Mouse (Mus musculus) midbrain, embryonic 11.5 days (tissue): ENCODE measurements at regions not wholly inside any gene's neighbourhood (a gene's known extent, or its start where the extent isn't known, plus 50 kb on each side); places are given as distances from the start of the nearest gene placed in this dataset.

Source experiments
- ATAC-seq: fragments of 200-750 bp; cut with Nextera tagmentation; 2 replicates; pipeline ENCODE4 v1.8.0; 2017; ENCODE audit warnings: moderate TSS enrichment, moderate library complexity; ENCODE audit not compliant: low FRiP score
- DNase-seq: peaks from one replicate; pipeline ENCODE4 v3.0.0; 2015; ENCODE audit warnings: low spot score; ENCODE audit errors: missing footprints
- H3K27ac ChIP-seq: fragments of 300-500 bp; sonication (generic); 2 replicates; pipeline ENCODE4 v1.5.1; 2014; ENCODE audit warnings: low read depth, low read length
- H3K27me3 ChIP-seq: fragments of 300-500 bp; sonication (generic); 2 replicates; pipeline ENCODE4 v1.6.1; 2014; ENCODE audit warnings: mild to moderate bottlenecking, low read length, moderate library complexity, mixed read lengths; ENCODE audit not compliant: control insufficient read depth, insufficient read depth
- H3K36me3 ChIP-seq: fragments of 300-500 bp; sonication (generic); 2 replicates; pipeline ENCODE4 v1.6.1; 2014; ENCODE audit warnings: mild to moderate bottlenecking, low read length, moderate library complexity, mixed read lengths; ENCODE audit not compliant: control insufficient read depth, insufficient read depth
- H3K4me1 ChIP-seq: fragments of 300-500 bp; sonication (generic); 2 replicates; pipeline ENCODE4 v1.6.1; 2014; ENCODE audit warnings: low read length; ENCODE audit not compliant: control insufficient read depth, insufficient read depth
- H3K4me2 ChIP-seq: fragments of 300-500 bp; sonication (generic); 2 replicates; pipeline ENCODE4 v1.6.1; 2014; ENCODE audit warnings: mild to moderate bottlenecking, moderate library complexity
- H3K4me3 ChIP-seq: fragments of 300-500 bp; sonication (generic); 2 replicates; pipeline ENCODE4 v1.5.1; 2014; ENCODE audit warnings: low read depth, low read length
- H3K9ac ChIP-seq: fragments of 300-500 bp; sonication (generic); 2 replicates; pipeline ENCODE4 v1.6.1; 2014; ENCODE audit warnings: low read length
- H3K9me3 ChIP-seq: fragments of 300-500 bp; sonication (generic); 2 replicates; pipeline ENCODE4 v1.6.1; 2016; ENCODE audit warnings: low read length; ENCODE audit not compliant: control insufficient read depth
- WGBS: fragments of 180-500 bp; shearing (Covaris S2); extraction: QIAGEN DNeasy Blood & Tissue Kit; methylation state at CpG from one replicate; pipeline ENCODE4 v1.1.7; 2014; 5-methylcytosine and 5-hydroxymethylcytosine counted together

DNA sequence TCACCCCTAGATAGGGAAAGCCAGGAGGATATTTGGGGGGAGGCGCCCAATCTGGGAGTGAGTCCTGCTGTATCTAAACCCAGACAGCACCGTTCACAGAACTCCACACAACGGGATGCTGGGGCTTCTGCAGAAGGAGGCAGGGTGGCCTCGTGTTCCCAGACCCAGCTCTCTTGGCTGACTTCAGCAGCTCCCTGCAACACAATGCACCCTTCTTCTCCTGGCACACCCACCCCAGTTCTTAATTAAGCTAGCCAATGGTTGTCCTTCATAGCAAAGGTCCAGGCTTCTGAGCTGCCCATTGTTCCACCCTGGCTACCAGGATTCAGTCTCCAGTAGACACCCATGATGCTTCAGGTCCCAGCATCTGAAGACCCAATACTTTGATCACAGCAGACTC, 138.8 kb upstream of the Zmiz1 start:
- Histone ChIP-seq H3K4me1 (peaks cover 37% of the 10 kb centered on the region), H3K27ac (no peak overlapping the region)

DNA sequence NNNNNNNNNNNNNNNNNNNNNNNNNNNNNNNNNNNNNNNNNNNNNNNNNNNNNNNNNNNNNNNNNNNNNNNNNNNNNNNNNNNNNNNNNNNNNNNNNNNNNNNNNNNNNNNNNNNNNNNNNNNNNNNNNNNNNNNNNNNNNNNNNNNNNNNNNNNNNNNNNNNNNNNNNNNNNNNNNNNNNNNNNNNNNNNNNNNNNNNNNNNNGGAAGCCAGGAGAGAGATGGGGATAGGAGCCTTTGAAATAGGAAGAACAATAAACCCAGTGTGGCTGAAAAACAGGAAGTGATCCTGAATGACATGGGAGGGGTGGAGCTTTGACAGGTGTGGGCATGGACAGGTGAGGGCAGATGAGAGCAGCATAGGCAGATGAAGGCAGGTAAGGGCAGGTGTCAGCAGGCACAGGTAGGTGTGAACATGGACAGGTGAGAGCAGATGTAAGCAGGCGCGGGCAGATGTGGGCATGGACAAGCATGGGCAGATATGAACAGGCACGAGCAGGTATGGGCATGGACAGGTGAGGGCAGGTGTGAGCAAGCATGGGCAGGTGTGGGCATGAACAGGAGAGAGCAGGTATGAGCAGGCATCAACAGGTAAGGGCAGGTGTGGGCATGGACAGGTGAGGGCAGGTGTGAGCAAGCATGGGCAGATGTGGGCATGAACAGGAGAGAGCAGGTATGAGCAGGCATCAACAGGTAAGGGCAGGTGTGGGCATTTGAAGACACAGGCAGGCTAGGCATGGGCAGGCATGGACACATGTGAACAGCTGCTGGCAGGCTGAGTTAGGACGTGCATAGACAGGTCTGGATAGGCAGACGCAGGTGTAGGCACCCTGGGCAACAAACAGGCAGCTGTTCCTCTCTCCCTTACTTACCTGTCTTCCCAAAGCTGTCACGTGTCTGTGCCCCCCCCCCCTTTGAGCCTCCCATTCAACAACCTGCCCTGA, 135.2 kb upstream of the Zmiz1 start:
- H3K4me2 ChIP-seq: no peak overlapping the region
- H3K9me3 ChIP-seq: no peaks in the 10 kb centered on the region
- ATAC-seq: peak; percentile 44; the same call in 1 of the 2 replicates
- H3K4me3 ChIP-seq: no peak overlapping the region
- H3K4me1 ChIP-seq: peaks cover 15% of the 10 kb centered on the region
- H3K27me3 ChIP-seq: no peaks in the 10 kb centered on the region
- H3K27ac ChIP-seq: no peak overlapping the region
- H3K9ac ChIP-seq: 0 out of 2 replicates have a peak overlapping the region, but pooled peaks have one; percentile 16
- H3K36me3 ChIP-seq: no peaks in the 10 kb centered on the region
- DNase-seq: no peak
- 77% methylated on average over 6 of the region's 6 CpGs for WGBS

More for the DNA sequence above, 138.8 kb upstream of the Zmiz1 start:
- Histone ChIP-seq H3K4me2 (no peak overlapping the region), H3K4me3 (no peak overlapping the region), H3K36me3 (no peaks in the 10 kb centered on the region), H3K9ac (no peak overlapping the region), H3K9me3 (no peaks in the 10 kb centered on the region), H3K27me3 (no peaks in the 10 kb centered on the region)
- 66% methylated on average over 4 of the region's 4 CpGs for WGBS
- ATAC-seq (no peak), DNase-seq (no peak)

DNA sequence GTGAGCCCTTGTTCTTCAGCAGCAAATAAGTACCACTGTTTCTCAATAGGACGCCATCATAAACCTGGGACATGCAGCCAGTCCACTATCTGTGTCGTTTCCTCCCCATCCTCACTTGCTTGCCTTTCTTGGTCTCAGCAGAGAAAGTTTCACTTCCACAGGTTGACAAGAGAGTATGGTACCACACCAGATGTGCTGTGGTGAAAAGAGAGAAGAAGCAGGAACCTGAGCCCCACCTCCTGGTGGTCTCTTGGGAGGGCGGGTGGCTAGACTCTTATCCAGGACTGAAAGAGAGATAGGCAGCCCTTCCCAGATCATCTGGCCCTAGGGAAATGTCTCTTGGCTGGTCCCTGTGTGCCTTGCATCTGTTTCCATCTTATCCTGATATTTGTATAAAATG, 133.1 kb upstream of the Zmiz1 start:
- WGBS: 96% methylated on average over 3 of the region's 3 CpGs
- Histone ChIP-seq H3K27ac (no peak overlapping the region), H3K9me3 (no peaks in the 10 kb centered on the region), H3K4me2 (no peak overlapping the region), H3K27me3 (no peaks in the 10 kb centered on the region), H3K4me1 (0 out of 2 replicates have a peak, but pooled peaks cover 2% of the 10 kb centered on the region), H3K4me3 (no peak overlapping the region), H3K9ac (no peak overlapping the region), H3K36me3 (no peaks in the 10 kb centered on the region)
- DNase-seq (no peak), ATAC-seq (no peak)

DNA sequence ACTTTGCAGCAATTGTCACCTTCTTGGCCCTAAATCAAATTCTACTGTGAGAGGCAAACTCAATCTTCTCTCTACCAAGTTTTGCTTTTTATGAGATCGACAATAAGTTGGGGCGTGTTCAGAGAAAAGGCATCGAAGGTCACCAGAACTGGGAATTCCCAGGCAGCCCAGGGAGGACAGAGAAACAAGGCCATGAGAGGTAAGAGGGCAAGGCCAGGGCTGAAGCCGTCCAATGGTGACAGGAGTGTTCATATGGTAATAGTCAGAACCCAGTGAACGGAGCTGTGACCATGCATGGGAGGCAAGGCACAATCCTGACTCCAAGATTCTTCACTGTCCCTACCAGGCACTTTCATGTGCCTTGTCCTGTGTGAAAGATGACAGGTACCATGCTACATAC, 130.8 kb upstream of the Zmiz1 start:
- Histone ChIP-seq H3K4me3 (no peak overlapping the region), H3K4me1 (0 out of 2 replicates have a peak, but pooled peaks cover 2% of the 10 kb centered on the region), H3K36me3 (no peaks in the 10 kb centered on the region), H3K9ac (no peak overlapping the region), H3K27me3 (no peaks in the 10 kb centered on the region), H3K27ac (no peak overlapping the region), H3K4me2 (no peak overlapping the region), H3K9me3 (no peaks in the 10 kb centered on the region)
- WGBS: 86% methylated on average over 5 of the region's 5 CpGs
- DNase-seq (no peak), ATAC-seq (no peak)

DNA sequence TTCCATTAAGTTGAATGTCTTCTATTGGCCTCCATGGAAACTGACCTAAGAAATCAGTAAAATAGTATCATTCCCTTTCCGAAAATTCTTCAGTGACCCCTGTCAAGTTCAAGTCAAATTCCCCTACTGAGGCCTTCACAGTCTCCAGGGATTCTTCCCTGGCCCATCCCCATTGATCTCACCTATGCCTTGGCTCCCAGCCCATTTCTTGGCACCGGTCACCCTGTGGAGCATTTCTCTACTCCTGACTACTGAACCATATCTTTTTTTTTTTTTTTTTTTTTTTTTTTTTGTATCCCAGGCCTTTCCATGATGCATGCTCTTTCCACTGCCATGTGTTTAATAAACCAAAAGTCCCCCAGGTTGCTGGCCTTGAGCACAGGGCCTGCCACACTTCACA, 124.8 kb upstream of the Zmiz1 start:
- H3K4me1 ChIP-seq: peaks cover 10% of the 10 kb centered on the region
- H3K4me2 ChIP-seq: no peak overlapping the region
- no peak for ATAC-seq
- DNase-seq: peak; percentile 6
- no peak overlapping the region for H3K4me3 ChIP-seq
- H3K27ac ChIP-seq: no peak overlapping the region
- H3K36me3 ChIP-seq: no peaks in the 10 kb centered on the region
- no peak overlapping the region for H3K9ac ChIP-seq
- H3K27me3 ChIP-seq: no peaks in the 10 kb centered on the region
- WGBS: 91% methylated on average over 2 of the region's 2 CpGs
- no peaks in the 10 kb centered on the region; the same call in 1 of the 2 replicates for H3K9me3 ChIP-seq

DNA sequence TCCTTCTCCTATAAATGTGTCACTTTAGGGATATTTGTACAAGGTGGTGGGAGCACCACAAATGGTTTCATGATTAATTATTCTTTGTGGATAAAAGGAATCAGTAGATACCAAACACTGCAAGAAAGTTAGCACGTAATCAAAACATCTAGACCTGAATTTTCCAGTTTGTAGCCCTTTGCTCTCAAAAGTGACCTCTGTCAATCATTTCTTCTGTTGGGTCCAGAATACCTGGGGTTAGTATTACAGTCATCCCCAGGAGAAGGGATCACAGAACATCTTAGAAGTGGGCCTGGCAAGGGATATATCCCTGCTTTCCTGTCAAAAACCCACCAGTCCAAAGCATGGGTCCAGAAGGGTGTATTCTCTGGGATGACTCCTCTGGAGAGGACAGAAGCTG, 122.1 kb upstream of the Zmiz1 start:
- WGBS: 93% methylated on average over 1 of the region's 1 CpGs
- DNase-seq (peak; percentile 12), ATAC-seq (no peak)
- H3K4me3 ChIP-seq: no peak overlapping the region
- H3K36me3 ChIP-seq: no peaks in the 10 kb centered on the region
- H3K4me2 ChIP-seq: no peak overlapping the region
- peaks cover 12% of the 10 kb centered on the region for H3K4me1 ChIP-seq
- no peak overlapping the region for H3K9ac ChIP-seq
- H3K27me3 ChIP-seq: no peaks in the 10 kb centered on the region
- H3K27ac ChIP-seq: no peak overlapping the region
- H3K9me3 ChIP-seq: no peaks in the 10 kb centered on the region; the same call in 1 of the 2 replicates

DNA sequence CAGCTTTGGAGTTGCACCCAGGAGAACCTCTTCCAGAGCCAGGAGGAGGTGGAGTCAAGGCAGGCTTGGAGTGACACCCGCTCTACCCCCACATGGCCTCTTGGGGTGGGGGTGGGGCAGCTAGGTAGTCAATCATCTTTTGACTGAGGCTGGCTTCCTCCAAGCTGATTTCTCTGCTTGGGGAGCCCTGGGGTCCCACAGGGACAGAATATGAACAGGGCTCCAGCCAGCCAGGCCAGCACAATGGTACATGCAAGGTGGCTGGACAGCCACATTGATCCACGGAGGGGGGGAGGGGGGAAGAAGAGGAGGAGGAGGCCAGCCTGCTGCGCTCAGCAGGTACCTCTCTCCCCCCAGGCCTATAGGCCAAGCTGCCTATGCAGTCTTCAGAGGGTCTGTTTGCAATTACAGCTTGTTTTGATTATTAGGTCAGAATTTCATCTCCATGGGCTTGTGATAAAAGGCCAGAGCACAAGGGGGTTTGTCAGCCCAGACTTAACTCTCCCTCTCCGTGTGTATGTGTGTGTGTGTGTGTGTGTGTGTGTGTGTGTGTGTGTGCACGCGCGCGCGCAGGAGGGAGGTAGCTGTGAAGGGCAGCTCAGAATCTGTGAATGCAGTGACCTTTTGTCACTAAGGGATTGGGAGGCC, 120.5 kb upstream of the Zmiz1 start:
- H3K27ac ChIP-seq: peak overlapping the region; percentile 41; the same call in 1 of the 2 replicates
- no peaks in the 10 kb centered on the region for H3K27me3 ChIP-seq
- no peaks in the 10 kb centered on the region for H3K36me3 ChIP-seq
- no peak overlapping the region for H3K4me3 ChIP-seq
- H3K4me1 ChIP-seq: peaks cover 13% of the 10 kb centered on the region
- H3K4me2 ChIP-seq: no peak overlapping the region
- no peaks in the 10 kb centered on the region; the same call in 1 of the 2 replicates for H3K9me3 ChIP-seq
- peak; percentile 87 for DNase-seq
- H3K9ac ChIP-seq: 0 out of 2 replicates have a peak overlapping the region, but pooled peaks have one; percentile 16
- peak; percentile 19; the same call in 1 of the 2 replicates for ATAC-seq
- WGBS: 33% methylated on average over 9 of the region's 9 CpGs

DNA sequence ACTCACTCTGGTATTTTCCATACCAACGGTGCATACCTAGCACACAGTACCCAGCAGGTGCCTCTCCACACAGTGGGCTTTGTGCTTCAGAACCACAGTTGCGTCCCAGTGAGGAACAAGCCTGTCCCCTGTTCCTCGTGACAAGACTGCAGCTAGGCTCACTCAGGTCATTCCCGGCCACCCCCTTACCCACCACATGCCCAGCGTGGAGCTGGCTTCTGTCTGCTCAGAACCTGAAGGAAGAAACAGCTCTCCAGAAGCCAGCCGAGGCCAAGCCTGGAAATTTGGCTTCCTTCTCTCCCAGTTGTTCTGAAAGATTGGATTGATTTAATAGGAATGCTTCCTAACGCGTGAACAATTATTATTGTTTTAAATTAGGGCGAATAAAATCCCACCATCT, 118.1 kb upstream of the Zmiz1 start:
- no peak overlapping the region for H3K9ac ChIP-seq
- no peak for DNase-seq
- no peak overlapping the region for H3K4me2 ChIP-seq
- no peaks in the 10 kb centered on the region for H3K9me3 ChIP-seq
- WGBS: 85% methylated on average over 9 of the region's 9 CpGs
- no peak overlapping the region for H3K4me3 ChIP-seq
- no peak for ATAC-seq
- no peaks in the 10 kb centered on the region for H3K27me3 ChIP-seq
- no peaks in the 10 kb centered on the region for H3K36me3 ChIP-seq
- H3K27ac ChIP-seq: no peak overlapping the region
- H3K4me1 ChIP-seq: peaks cover 13% of the 10 kb centered on the region
